Mouse (Mus musculus): ENCODE results near the gene Acot10. TPM values are rescaled to one million over a fixed set of nuclear protein-coding genes. Genes with fewer than 3 reads are reported as not detected.
A peak's percentile ranks its signal among the peaks of the same experiment; 100 is the strongest.
"Not testable (repeated sequence)": the region's sequence is repeated elsewhere in the genome, so short reads cannot be mapped to it uniquely, and the experiment has no call there.

Gene Acot10
- total RNA-seq (2012; rRNA removed) = 0.26 and 0.40 TPM in 2 replicates

- H3K9me3 ChIP-seq (ENCODE audit: control insufficient read depth, insufficient read depth, low read depth, low read length) = no peaks in the 10 kb centered on the region
- no peaks in the 10 kb centered on the region for H3K36me3 ChIP-seq (ENCODE audit: control insufficient read depth, insufficient read depth, low read length, poor library complexity, severe bottlenecking)
- H3K9ac ChIP-seq (ENCODE audit: insufficient read depth, low read depth, low read length, poor library complexity, severe bottlenecking) = no peak within 1 kb of the TSS
- no peak within 1 kb of the TSS for H3K27ac ChIP-seq (ENCODE audit: insufficient read depth, low read depth, low read length, poor library complexity, severe bottlenecking)
- in situ Hi-C loops (cut with MboI; ENCODE audit: low sequenced_read_pairs in 2 of 2, unreplicated experiment in 2 of 2) = no loop called here
- DNase-seq (ENCODE audit: low read depth, low spot score) = no peak
- no peaks in the 10 kb centered on the region for H3K4me1 ChIP-seq (ENCODE audit: control insufficient read depth in 2 of 2, insufficient read depth in 2 of 2, low read length in 2 of 2, poor library complexity in 1 of 2)
- no peak within 1 kb of the TSS for H3K4me3 ChIP-seq (ENCODE audit: insufficient read depth in 1 of 2, low read depth in 1 of 2, low read length in 2 of 2, poor library complexity in 1 of 2, severe bottlenecking in 1 of 2)
- TF ChIP-seq ZC3H11A (IDR thresholded peaks at IDR 0.05; ENCODE audit: borderline replicate concordance, low read depth, low read length) (no peak), MAFK (IDR thresholded peaks at IDR 0.05; ENCODE audit: insufficient read depth, low read depth, low read length) (no peak), CHD2 (IDR thresholded peaks at IDR 0.05; ENCODE audit: low read depth, low read length) (no peak), HCFC1 (IDR thresholded peaks at IDR 0.05; ENCODE audit: borderline replicate concordance, insufficient read depth, low read length) (no peak), ZNF384 (IDR thresholded peaks at IDR 0.05; ENCODE audit: low read depth, low read length) (no peak)
Measured at GRCm38 (mm10) chr15:20666650-20667049, at the start of gene Acot10. Acot10 (minus strand) TSS chr15:20666750.

GRCm38 (mm10) chr15:20711859-20712258 lies 45.3 kb upstream of the Acot10 start:
- H3K27ac ChIP-seq (ENCODE audit: insufficient read depth, low read depth, low read length, poor library complexity, severe bottlenecking) = no peak overlapping the region

GRCm38 (mm10) chr15:20696229-20696628 lies 29.7 kb upstream of the Acot10 start:
- in situ Hi-C loops (cut with MboI; ENCODE audit: low sequenced_read_pairs in 2 of 2, unreplicated experiment in 2 of 2) = no loop called here
- no peak for DNase-seq (ENCODE audit: low read depth, low spot score)
- H3K4me3 ChIP-seq (ENCODE audit: insufficient read depth in 1 of 2, low read depth in 1 of 2, low read length in 2 of 2, poor library complexity in 1 of 2, severe bottlenecking in 1 of 2) = no peak overlapping the region
- no peaks in the 10 kb centered on the region for H3K36me3 ChIP-seq (ENCODE audit: control insufficient read depth, insufficient read depth, low read length, poor library complexity, severe bottlenecking)
- no peaks in the 10 kb centered on the region for H3K9me3 ChIP-seq (ENCODE audit: control insufficient read depth, insufficient read depth, low read depth, low read length)
- no peak for TF ChIP-seq ZNF384 (IDR thresholded peaks at IDR 0.05; ENCODE audit: low read depth, low read length)
- TF ChIP-seq MAFK (IDR thresholded peaks at IDR 0.05; ENCODE audit: insufficient read depth, low read depth, low read length) = peak; percentile 91
- H3K27ac ChIP-seq (ENCODE audit: insufficient read depth, low read depth, low read length, poor library complexity, severe bottlenecking) = no peak overlapping the region
- no peak overlapping the region for H3K9ac ChIP-seq (ENCODE audit: insufficient read depth, low read depth, low read length, poor library complexity, severe bottlenecking)
- H3K4me1 ChIP-seq (ENCODE audit: control insufficient read depth in 2 of 2, insufficient read depth in 2 of 2, low read length in 2 of 2, poor library complexity in 1 of 2) = no peaks in the 10 kb centered on the region

More at GRCm38 (mm10) chr15:20711859-20712258, 45.3 kb upstream of the Acot10 start:
- DNase-seq (ENCODE audit: low read depth, low spot score) = no peak
- Histone ChIP-seq H3K36me3 (ENCODE audit: control insufficient read depth, insufficient read depth, low read length, poor library complexity, severe bottlenecking) (no peaks in the 10 kb centered on the region), H3K9me3 (ENCODE audit: control insufficient read depth, insufficient read depth, low read depth, low read length) (no peaks in the 10 kb centered on the region), H3K4me1 (ENCODE audit: control insufficient read depth in 2 of 2, insufficient read depth in 2 of 2, low read length in 2 of 2, poor library complexity in 1 of 2) (no peaks in the 10 kb centered on the region), H3K9ac (ENCODE audit: insufficient read depth, low read depth, low read length, poor library complexity, severe bottlenecking) (no peak overlapping the region), H3K4me3 (ENCODE audit: insufficient read depth in 1 of 2, low read depth in 1 of 2, low read length in 2 of 2, poor library complexity in 1 of 2, severe bottlenecking in 1 of 2) (no peak overlapping the region)
- in situ Hi-C loops (cut with MboI; ENCODE audit: low sequenced_read_pairs in 2 of 2, unreplicated experiment in 2 of 2) = no loop called here
- TF ChIP-seq MAFK (IDR thresholded peaks at IDR 0.05; ENCODE audit: insufficient read depth, low read depth, low read length) (no peak), CHD2 (IDR thresholded peaks at IDR 0.05; ENCODE audit: low read depth, low read length) (no peak), ZC3H11A (IDR thresholded peaks at IDR 0.05; ENCODE audit: borderline replicate concordance, low read depth, low read length) (no peak), HCFC1 (IDR thresholded peaks at IDR 0.05; ENCODE audit: borderline replicate concordance, insufficient read depth, low read length) (no peak), ZNF384 (IDR thresholded peaks at IDR 0.05; ENCODE audit: low read depth, low read length) (no peak)

GRCm38 (mm10) chr15:20684200-20684599 lies 17.6 kb upstream of the Acot10 start:
- Histone ChIP-seq H3K4me1 (ENCODE audit: control insufficient read depth in 2 of 2, insufficient read depth in 2 of 2, low read length in 2 of 2, poor library complexity in 1 of 2) (no peaks in the 10 kb centered on the region), H3K9ac (ENCODE audit: insufficient read depth, low read depth, low read length, poor library complexity, severe bottlenecking) (no peak overlapping the region), H3K9me3 (ENCODE audit: control insufficient read depth, insufficient read depth, low read depth, low read length) (no peaks in the 10 kb centered on the region), H3K36me3 (ENCODE audit: control insufficient read depth, insufficient read depth, low read length, poor library complexity, severe bottlenecking) (no peaks in the 10 kb centered on the region), H3K27ac (ENCODE audit: insufficient read depth, low read depth, low read length, poor library complexity, severe bottlenecking) (no peak overlapping the region), H3K4me3 (ENCODE audit: insufficient read depth in 1 of 2, low read depth in 1 of 2, low read length in 2 of 2, poor library complexity in 1 of 2, severe bottlenecking in 1 of 2) (no peak overlapping the region)
- no peak for DNase-seq (ENCODE audit: low read depth, low spot score)
- in situ Hi-C loops (cut with MboI; ENCODE audit: low sequenced_read_pairs in 2 of 2, unreplicated experiment in 2 of 2) = no loop called here
- TF ChIP-seq HCFC1 (IDR thresholded peaks at IDR 0.05; ENCODE audit: borderline replicate concordance, insufficient read depth, low read length) (no peak), MAFK (IDR thresholded peaks at IDR 0.05; ENCODE audit: insufficient read depth, low read depth, low read length) (no peak), ZC3H11A (IDR thresholded peaks at IDR 0.05; ENCODE audit: borderline replicate concordance, low read depth, low read length) (no peak), ZNF384 (IDR thresholded peaks at IDR 0.05; ENCODE audit: low read depth, low read length) (no peak), CHD2 (IDR thresholded peaks at IDR 0.05; ENCODE audit: low read depth, low read length) (no peak)

GRCm38 (mm10) chr15:20682719-20683118 lies 16.2 kb upstream of the Acot10 start:
- H3K4me1 ChIP-seq (ENCODE audit: control insufficient read depth in 2 of 2, insufficient read depth in 2 of 2, low read length in 2 of 2, poor library complexity in 1 of 2) = no peaks in the 10 kb centered on the region
- H3K4me3 ChIP-seq (ENCODE audit: insufficient read depth in 1 of 2, low read depth in 1 of 2, low read length in 2 of 2, poor library complexity in 1 of 2, severe bottlenecking in 1 of 2) = no peak overlapping the region
- TF ChIP-seq MAFK (IDR thresholded peaks at IDR 0.05; ENCODE audit: insufficient read depth, low read depth, low read length) (no peak), ZC3H11A (IDR thresholded peaks at IDR 0.05; ENCODE audit: borderline replicate concordance, low read depth, low read length) (no peak), HCFC1 (IDR thresholded peaks at IDR 0.05; ENCODE audit: borderline replicate concordance, insufficient read depth, low read length) (no peak)
- no peak overlapping the region for H3K9ac ChIP-seq (ENCODE audit: insufficient read depth, low read depth, low read length, poor library complexity, severe bottlenecking)
- no peak for DNase-seq (ENCODE audit: low read depth, low spot score)
- no peaks in the 10 kb centered on the region for H3K9me3 ChIP-seq (ENCODE audit: control insufficient read depth, insufficient read depth, low read depth, low read length)
- in situ Hi-C loops (cut with MboI; ENCODE audit: low sequenced_read_pairs in 2 of 2, unreplicated experiment in 2 of 2) = no loop called here
- no peaks in the 10 kb centered on the region for H3K36me3 ChIP-seq (ENCODE audit: control insufficient read depth, insufficient read depth, low read length, poor library complexity, severe bottlenecking)
- H3K27ac ChIP-seq (ENCODE audit: insufficient read depth, low read depth, low read length, poor library complexity, severe bottlenecking) = no peak overlapping the region

- H3K27ac ChIP-seq (ENCODE audit: insufficient read depth, low read depth, low read length, poor library complexity, severe bottlenecking); H3K9me3 ChIP-seq (ENCODE audit: control insufficient read depth, insufficient read depth, low read depth, low read length); DNase-seq (ENCODE audit: low read depth, low spot score); in situ Hi-C loops (cut with MboI; ENCODE audit: low sequenced_read_pairs in 2 of 2, unreplicated experiment in 2 of 2); H3K4me3 ChIP-seq (ENCODE audit: insufficient read depth in 1 of 2, low read depth in 1 of 2, low read length in 2 of 2, poor library complexity in 1 of 2, severe bottlenecking in 1 of 2); H3K9ac ChIP-seq (ENCODE audit: insufficient read depth, low read depth, low read length, poor library complexity, severe bottlenecking); H3K4me1 ChIP-seq (ENCODE audit: control insufficient read depth in 2 of 2, insufficient read depth in 2 of 2, low read length in 2 of 2, poor library complexity in 1 of 2); H3K36me3 ChIP-seq (ENCODE audit: control insufficient read depth, insufficient read depth, low read length, poor library complexity, severe bottlenecking): not testable (repeated sequence)
Measured at GRCm38 (mm10) chr15:20669507-20669906, 3.0 kb upstream of the Acot10 start.
